Mouse (Mus musculus): ENCODE measurements at regions not wholly inside any gene's neighbourhood (a gene's known extent, or its start where the extent isn't known, plus 50 kb on each side); places are given as distances from the start of the nearest gene placed in this dataset.
"Not testable (repeated sequence)": the region's sequence is repeated elsewhere in the genome, so short reads cannot be mapped to it uniquely, and the experiment has no call there.

GRCm38 (mm10) chr16:65629186-65629585 is 66.7 kb upstream of the Chmp2b start:
- no peak overlapping the region for H3K4me3 ChIP-seq
- 0 out of 2 replicates have a peak, but pooled peaks have one; percentile 40 for ATAC-seq (ENCODE audit: low FRiP score, low read depth)
- 11% methylated on average over 10 of the region's 10 CpGs for WGBS

GRCm38 (mm10) chr16:65631680-65632079 is 69.2 kb upstream of the Chmp2b start:
- Histone ChIP-seq H3K27me3 (no peaks in the 10 kb centered on the region), H3K9ac (no peak overlapping the region), H3K36me3 (no peaks in the 10 kb centered on the region), H3K27ac (no peak overlapping the region), H3K4me1 (no peaks in the 10 kb centered on the region), H3K4me3 (no peak overlapping the region), H3K4me2 (replicated peaks) (no peak overlapping the region), H3K9me3 (no peaks in the 10 kb centered on the region)
- 47% methylated on average over 5 of the region's 5 CpGs for WGBS
- no peak for ATAC-seq (ENCODE audit: low FRiP score, low read depth)

More at GRCm38 (mm10) chr16:65629186-65629585, 66.7 kb upstream of the Chmp2b start:
- Histone ChIP-seq H3K4me2 (replicated peaks) (no peak overlapping the region), H3K27me3 (no peaks in the 10 kb centered on the region), H3K27ac (no peak overlapping the region), H3K36me3 (no peaks in the 10 kb centered on the region), H3K9ac (no peak overlapping the region), H3K9me3 (no peaks in the 10 kb centered on the region), H3K4me1 (no peaks in the 10 kb centered on the region)

- not testable (repeated sequence) for H3K27ac ChIP-seq; H3K9me3 ChIP-seq; H3K4me1 ChIP-seq; H3K27me3 ChIP-seq; H3K36me3 ChIP-seq; H3K9ac ChIP-seq; ATAC-seq (ENCODE audit: low FRiP score, low read depth); H3K4me2 ChIP-seq (replicated peaks); H3K4me3 ChIP-seq
- WGBS: 90% methylated on average over 3 of the region's 3 CpGs
These were observed 84.2 kb upstream of the Chmp2b start for GRCm38 (mm10) chr16:65646741-65647140.

- no peak for ATAC-seq (ENCODE audit: low FRiP score, low read depth)
- Histone ChIP-seq H3K9ac (no peak overlapping the region), H3K4me3 (no peak overlapping the region), H3K27me3 (no peaks in the 10 kb centered on the region), H3K4me2 (replicated peaks) (no peak overlapping the region), H3K9me3 (no peaks in the 10 kb centered on the region), H3K36me3 (no peaks in the 10 kb centered on the region), H3K4me1 (no peaks in the 10 kb centered on the region), H3K27ac (no peak overlapping the region)
- 85% methylated on average over 3 of the region's 3 CpGs for WGBS
These were observed 86.5 kb upstream of the Chmp2b start for GRCm38 (mm10) chr16:65649061-65649460.

GRCm38 (mm10) chr16:65655490-65655889 is 93.0 kb upstream of the Chmp2b start:
- no peak overlapping the region for H3K4me2 ChIP-seq (replicated peaks)
- H3K27me3 ChIP-seq: no peaks in the 10 kb centered on the region
- no peak overlapping the region for H3K27ac ChIP-seq
- no peaks in the 10 kb centered on the region for H3K4me1 ChIP-seq
- H3K36me3 ChIP-seq: no peaks in the 10 kb centered on the region
- no peak overlapping the region for H3K4me3 ChIP-seq
- no peaks in the 10 kb centered on the region for H3K9me3 ChIP-seq
- ATAC-seq (ENCODE audit: low FRiP score, low read depth): no peak
- H3K9ac ChIP-seq: no peak overlapping the region

- H3K4me2 ChIP-seq (replicated peaks): no peak overlapping the region
- no peaks in the 10 kb centered on the region for H3K27me3 ChIP-seq
- H3K4me3 ChIP-seq: no peak overlapping the region
- no peak for ATAC-seq (ENCODE audit: low FRiP score, low read depth)
- H3K27ac ChIP-seq: no peak overlapping the region
- no peaks in the 10 kb centered on the region for H3K36me3 ChIP-seq
- no peaks in the 10 kb centered on the region for H3K9me3 ChIP-seq
- WGBS: 61% methylated on average over 2 of the region's 2 CpGs
- H3K9ac ChIP-seq: no peak overlapping the region
- H3K4me1 ChIP-seq: 0 out of 2 replicates have a peak, but pooled peaks cover 10% of the 10 kb centered on the region
These were observed 95.3 kb upstream of the Chmp2b start for GRCm38 (mm10) chr16:65657829-65658228.

- Histone ChIP-seq H3K4me2 (replicated peaks) (no peak overlapping the region), H3K4me1 (0 out of 2 replicates have a peak, but pooled peaks cover 11% of the 10 kb centered on the region), H3K27ac (no peak overlapping the region), H3K9ac (no peak overlapping the region), H3K4me3 (no peak overlapping the region), H3K27me3 (no peaks in the 10 kb centered on the region), H3K9me3 (no peaks in the 10 kb centered on the region), H3K36me3 (no peaks in the 10 kb centered on the region)
- ATAC-seq (ENCODE audit: low FRiP score, low read depth): no peak; the same call in 1 of the 2 replicates
- 68% methylated on average over 3 of the region's 3 CpGs for WGBS
These were observed 102.3 kb upstream of the Chmp2b start for GRCm38 (mm10) chr16:65664787-65665186.

GRCm38 (mm10) chr16:65672116-65672515 is 109.6 kb upstream of the Chmp2b start:
- no peak overlapping the region for H3K4me3 ChIP-seq
- no peak overlapping the region for H3K9ac ChIP-seq
- WGBS: 93% methylated on average over 2 of the region's 2 CpGs
- ATAC-seq (ENCODE audit: low FRiP score, low read depth): no peak
- H3K27me3 ChIP-seq: no peaks in the 10 kb centered on the region
- H3K4me1 ChIP-seq: no peaks in the 10 kb centered on the region
- H3K4me2 ChIP-seq (replicated peaks): no peak overlapping the region
- no peaks in the 10 kb centered on the region for H3K9me3 ChIP-seq
- H3K36me3 ChIP-seq: no peaks in the 10 kb centered on the region
- H3K27ac ChIP-seq: no peak overlapping the region

- Histone ChIP-seq H3K4me1 (no peaks in the 10 kb centered on the region), H3K27ac (no peak overlapping the region), H3K4me3 (no peak overlapping the region), H3K4me2 (replicated peaks) (no peak overlapping the region), H3K9me3 (no peaks in the 10 kb centered on the region), H3K36me3 (no peaks in the 10 kb centered on the region), H3K9ac (no peak overlapping the region), H3K27me3 (no peaks in the 10 kb centered on the region)
- 62% methylated on average over 7 of the region's 7 CpGs for WGBS
- ATAC-seq (ENCODE audit: low FRiP score, low read depth): no peak
These were observed 120.6 kb upstream of the Chmp2b start for GRCm38 (mm10) chr16:65683089-65683488.

GRCm38 (mm10) chr16:65683703-65684320 is 121.3 kb upstream of the Chmp2b start:
- H3K27ac ChIP-seq: no peak overlapping the region
- H3K27me3 ChIP-seq: no peaks in the 10 kb centered on the region
- no peaks in the 10 kb centered on the region for H3K9me3 ChIP-seq
- H3K4me2 ChIP-seq (replicated peaks): no peak overlapping the region
- H3K4me3 ChIP-seq: no peak overlapping the region
- H3K36me3 ChIP-seq: no peaks in the 10 kb centered on the region
- no peak overlapping the region for H3K9ac ChIP-seq
- no peaks in the 10 kb centered on the region for H3K4me1 ChIP-seq
- ATAC-seq (ENCODE audit: low FRiP score, low read depth): no peak

- Histone ChIP-seq H3K9ac (no peak overlapping the region), H3K27ac (no peak overlapping the region), H3K4me2 (replicated peaks) (no peak overlapping the region), H3K36me3 (no peaks in the 10 kb centered on the region), H3K9me3 (no peaks in the 10 kb centered on the region), H3K4me1 (no peaks in the 10 kb centered on the region), H3K27me3 (no peaks in the 10 kb centered on the region), H3K4me3 (no peak overlapping the region)
- 83% methylated on average over 2 of the region's 2 CpGs for WGBS
- ATAC-seq (ENCODE audit: low FRiP score, low read depth): no peak
These were observed 121.4 kb upstream of the Vgll3 start for GRCm38 (mm10) chr16:65693626-65694025.

- H3K9me3 ChIP-seq: no peaks in the 10 kb centered on the region
- H3K4me3 ChIP-seq: no peak overlapping the region
- no peak for ATAC-seq (ENCODE audit: low FRiP score, low read depth)
- no peak overlapping the region for H3K4me2 ChIP-seq (replicated peaks)
- H3K36me3 ChIP-seq: no peaks in the 10 kb centered on the region
- H3K4me1 ChIP-seq: no peaks in the 10 kb centered on the region
- H3K27me3 ChIP-seq: no peaks in the 10 kb centered on the region
- H3K27ac ChIP-seq: no peak overlapping the region
- no peak overlapping the region for H3K9ac ChIP-seq
These were observed 99.4 kb upstream of the Vgll3 start for GRCm38 (mm10) chr16:65715631-65716030.

- H3K4me3 ChIP-seq: no peak overlapping the region
- no peak overlapping the region for H3K4me2 ChIP-seq (replicated peaks)
- H3K27ac ChIP-seq: no peak overlapping the region
- H3K9ac ChIP-seq: no peak overlapping the region
- no peaks in the 10 kb centered on the region for H3K9me3 ChIP-seq
- 62% methylated on average over 6 of the region's 6 CpGs for WGBS
- ATAC-seq (ENCODE audit: low FRiP score, low read depth): no peak
- no peaks in the 10 kb centered on the region for H3K36me3 ChIP-seq
- H3K27me3 ChIP-seq: no peaks in the 10 kb centered on the region
- peaks cover 3% of the 10 kb centered on the region; the same call in 1 of the 2 replicates for H3K4me1 ChIP-seq
These were observed 96.1 kb upstream of the Vgll3 start for GRCm38 (mm10) chr16:65718791-65719472.
